Mouse (Mus musculus) natural killer cell, adult 2 months (primary cell): Measurements from ENCODE around the gene Sim2.

Experiments
- DNase-seq, 2 experiments: peaks; one replicate each; pipeline ENCODE4 v3.0.0; 2022; ENCODE audit warnings: low spot score in 2 of 2

Gene Sim2

DNA sequence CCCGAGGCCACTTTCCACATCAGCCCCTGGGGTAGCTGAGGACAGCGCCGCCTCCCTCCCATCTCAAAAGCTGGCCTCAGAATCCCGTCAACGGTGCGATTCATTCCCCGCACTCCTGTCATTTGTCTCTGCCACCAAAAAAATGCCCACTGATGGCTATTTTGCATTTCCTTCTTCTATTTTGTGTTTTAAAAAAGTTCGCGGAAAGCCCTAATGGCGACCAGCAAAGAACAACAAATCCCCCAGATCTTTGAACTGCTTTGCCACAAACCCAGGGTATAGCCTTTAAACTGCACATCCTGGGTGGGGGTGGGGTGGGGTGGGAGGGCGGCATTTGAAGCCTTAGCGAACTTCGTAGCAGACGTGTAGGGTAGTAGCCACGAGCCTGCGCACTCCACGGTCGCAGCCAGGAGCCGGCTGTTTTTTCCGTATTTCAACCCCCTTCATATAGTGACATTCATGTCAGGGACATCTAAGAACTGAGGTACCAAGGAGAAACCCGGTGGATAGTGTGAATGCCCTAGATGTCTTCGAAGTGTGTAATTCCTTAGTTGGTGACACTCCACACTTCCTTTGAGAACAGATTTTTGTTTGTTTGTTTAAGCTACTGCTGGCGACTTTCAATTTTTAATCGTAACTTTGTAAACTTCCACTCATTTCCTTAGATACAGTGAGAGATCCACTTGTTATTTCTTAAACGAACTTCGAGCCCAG lies 10.5 kb downstream of the Sim2 start:
- DNase-seq = peak in 1 of 2 experiments; percentile 31

DNA sequence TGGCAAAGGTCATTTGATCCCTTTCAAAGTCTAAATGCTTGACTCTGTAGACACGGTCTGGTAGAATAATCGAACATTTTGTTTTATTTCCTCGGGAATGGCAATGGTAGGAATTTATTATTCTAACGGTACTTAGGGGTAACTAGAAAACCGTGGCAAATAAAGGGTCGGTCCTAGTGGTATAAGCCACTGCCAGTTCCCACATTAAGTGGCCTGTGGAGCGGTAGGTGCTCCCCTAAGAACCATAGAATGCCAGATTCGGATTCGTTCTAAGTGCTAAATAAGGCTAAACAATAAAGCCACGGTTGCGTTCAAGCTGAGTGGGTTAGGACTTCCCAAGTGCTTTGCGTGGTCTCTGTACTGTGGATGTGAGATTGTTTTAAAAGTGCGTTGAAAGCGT lies 11.7 kb downstream of the Sim2 start:
- DNase-seq = no peak

DNA sequence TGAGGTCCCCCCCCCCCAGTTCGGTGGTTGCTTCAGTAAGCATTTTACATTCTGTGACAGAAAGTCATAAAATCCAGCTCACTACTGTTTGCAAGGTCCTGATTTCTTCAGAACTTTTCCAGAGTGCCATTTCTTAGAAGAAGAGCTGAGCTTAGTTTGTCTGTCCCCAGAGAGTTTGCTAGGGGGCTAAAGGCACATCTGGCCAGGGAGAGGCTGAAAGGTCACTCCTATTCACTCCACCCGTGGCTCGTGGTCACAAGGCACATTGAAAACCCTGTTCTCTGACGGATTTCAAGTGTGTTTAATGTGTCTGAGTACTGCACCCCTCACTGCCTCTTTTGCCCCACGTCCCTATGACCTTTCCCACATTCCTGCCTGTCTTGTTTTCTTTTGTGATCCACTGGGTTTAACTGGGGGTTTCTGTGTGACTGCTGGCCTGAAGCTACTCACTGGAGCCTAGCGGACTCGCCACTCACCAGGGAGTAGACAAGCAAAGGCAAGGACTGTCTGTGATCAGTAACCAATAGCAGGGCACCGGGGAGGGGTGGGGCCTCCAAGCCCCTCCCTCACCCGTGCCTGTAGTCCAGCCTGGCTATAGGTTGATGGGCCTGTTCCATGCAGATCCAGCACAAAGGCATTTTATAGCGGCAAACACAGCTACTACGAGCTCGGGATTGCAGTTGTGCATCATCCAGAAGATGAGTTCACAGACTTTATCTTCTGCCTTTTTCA lies 13.2 kb downstream of the Sim2 start:
- no peak for DNase-seq

DNA sequence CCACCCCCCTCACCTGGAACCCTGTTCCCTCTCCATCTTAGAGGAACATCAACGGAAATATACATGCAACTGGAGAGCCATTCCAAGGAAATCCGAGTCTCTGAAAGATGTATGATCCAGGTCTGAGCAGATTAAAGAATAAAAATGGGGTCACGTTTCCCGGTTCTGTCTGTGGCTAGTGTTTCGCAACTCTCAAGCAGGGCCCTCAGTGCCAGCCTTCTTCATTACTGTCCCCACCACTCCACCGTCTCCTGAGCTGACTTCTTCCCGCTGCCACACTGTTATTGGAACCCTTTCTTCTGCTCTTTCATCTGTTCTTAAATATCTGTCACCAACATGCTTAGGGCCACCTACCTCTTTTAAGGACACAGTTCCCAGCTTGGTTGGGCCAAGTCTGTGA lies 28.4 kb downstream of the Sim2 start:
- DNase-seq = no peak

DNA sequence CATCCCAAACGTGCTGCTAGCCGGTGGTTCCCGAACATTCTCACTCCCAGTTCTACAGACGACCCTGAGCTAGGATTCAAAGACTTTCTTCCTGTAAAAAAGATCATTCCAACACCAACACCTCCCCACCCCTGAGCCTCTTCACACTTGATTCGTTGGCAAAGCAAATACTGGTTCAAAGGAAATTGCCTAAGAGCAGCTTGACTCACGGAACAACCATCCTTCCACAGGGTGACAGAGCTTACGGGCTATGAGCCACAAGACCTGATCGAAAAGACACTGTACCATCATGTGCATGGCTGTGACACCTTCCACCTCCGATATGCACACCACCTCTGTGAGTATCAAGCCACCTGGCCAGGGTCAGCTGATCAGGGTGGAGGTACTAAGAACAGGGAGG lies 30.0 kb downstream of the Sim2 start:
- DNase-seq = no peak

DNA sequence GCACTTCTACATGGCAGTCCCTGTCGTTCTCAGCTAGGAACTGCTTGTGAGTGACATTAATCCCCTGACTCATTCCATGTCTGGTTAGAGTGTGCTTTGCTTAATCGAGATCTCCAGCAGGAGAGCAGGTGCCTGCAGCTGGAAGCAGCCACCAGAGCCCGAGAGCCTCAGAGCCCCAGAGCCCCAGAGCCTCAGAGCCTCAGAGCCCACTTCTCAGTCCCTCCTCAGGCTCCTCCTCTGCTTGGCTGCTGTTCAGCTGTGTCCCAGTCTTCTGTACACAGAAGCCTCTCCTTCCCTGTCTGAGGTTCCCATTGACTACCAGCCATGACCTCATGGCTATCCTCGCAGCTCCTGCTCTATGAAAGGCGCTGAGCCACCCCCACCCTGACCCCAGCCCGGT lies 32.6 kb downstream of the Sim2 start:
- no peak for DNase-seq

DNA sequence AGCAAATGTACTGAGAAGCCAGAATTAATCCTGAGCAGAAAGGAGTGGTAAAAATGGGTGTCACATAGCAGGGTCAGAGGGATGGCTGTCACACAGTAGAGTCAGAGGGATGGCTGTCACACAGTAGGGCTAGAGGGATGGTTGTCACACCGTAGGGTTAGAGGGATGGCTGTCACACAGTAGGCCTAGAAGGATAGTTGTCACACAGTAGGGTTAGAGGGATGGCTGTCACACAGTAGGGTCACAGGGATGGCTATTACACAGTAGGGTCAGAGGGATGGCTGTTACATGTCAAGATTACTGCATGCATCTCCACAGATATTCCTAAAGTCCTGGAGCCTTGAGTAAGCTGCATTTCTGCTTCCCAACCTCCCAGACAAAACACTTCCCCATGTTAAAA lies 33.7 kb downstream of the Sim2 start:
- DNase-seq = no peak

DNA sequence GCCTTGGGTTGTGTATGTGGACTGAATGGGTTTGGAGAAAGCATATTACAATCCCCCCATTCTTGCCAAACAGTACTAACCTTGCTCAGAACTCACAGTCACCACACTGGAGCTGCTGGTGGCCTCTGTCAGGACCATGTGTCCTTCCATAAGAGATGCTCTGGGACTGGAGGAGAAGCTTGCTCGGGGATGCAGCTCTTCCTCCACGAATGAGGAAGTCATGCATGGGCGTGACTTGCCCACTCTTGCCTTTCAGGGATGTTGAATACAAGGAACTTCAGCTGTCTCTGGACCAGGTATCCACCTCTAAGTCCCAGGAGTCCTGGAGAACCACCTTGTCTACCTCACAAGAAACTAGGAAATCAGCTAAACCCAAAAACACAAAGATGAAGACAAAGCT lies 37.6 kb downstream of the Sim2 start:
- DNase-seq = no peak

DNA sequence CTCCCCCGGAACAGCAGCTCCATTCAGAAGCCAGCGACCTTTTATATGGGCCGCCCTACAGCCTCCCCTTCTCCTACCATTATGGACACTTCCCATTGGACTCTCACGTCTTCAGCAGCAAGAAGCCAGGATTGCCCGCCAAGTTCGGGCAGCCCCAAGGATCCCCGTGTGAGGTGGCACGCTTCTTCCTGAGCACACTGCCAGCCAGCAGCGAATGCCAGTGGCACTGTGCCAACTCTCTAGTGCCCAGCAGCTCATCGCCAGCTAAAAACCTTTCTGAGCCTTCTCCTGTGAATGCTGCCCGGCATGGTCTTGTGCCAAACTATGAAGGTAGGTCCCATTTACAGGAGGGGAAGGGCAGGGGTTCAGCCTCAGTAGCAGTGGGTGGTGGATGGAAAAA lies 38.5 kb downstream of the Sim2 start:
- DNase-seq = no peak

DNA sequence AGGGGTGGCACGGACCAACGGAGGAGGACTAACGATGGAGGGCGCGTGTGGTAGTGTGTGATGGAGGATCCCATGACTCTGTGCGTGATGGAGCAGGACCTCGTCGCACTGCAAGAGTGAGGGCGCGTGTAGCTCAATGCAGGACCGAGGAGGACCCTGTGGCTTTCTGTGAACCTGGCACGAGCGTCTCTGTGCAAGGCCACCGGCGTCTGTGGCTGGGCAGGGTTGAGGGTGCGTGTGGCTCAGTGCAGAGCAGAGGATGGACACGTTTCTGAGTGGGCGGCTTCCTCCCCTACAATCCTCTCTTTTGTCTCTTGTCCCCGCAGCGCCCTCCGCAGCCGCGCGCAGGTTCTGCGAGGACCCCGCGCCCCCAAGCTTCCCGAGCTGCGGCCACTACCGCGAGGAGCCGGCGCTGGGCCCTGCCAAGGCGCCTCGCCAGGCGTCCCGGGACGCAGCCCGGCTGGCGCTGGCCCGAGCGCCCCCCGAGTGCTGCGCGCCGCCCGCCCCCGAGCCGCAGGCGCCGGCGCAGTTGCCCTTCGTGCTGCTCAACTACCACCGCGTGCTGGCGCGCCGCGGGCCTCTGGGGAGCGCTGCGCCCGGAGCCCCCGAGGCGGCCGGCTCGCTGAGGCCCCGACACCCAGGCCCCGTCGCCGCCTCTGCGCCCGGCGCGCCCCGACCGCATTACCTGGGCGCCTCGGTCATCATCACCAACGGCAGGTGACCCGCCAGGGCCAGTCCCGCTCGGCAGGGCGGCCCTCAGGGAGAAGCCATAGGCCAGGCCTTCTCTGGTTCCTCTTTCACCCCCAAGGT lies 40.6 kb downstream of the Sim2 start:
- DNase-seq = no peak

DNA sequence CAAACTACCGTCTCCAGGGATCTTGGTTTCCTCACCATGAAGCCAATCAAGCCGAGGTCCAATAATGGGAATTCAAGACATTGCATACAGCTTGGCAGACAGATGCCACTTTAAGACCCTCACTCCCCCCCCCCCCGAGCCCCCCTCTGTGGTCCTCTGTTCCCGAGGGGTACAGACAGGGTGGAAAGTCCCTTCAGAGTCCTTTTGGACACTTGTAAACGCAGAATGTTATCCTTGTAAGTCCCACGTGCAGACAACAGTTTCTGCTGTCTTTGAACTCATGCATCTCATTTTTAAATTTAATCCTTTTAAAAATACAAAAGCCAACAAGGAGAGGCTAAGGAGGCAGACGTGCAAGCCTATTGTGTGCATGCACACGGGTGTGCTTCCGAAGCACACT lies 41.5 kb downstream of the Sim2 start:
- DNase-seq = no peak

DNA sequence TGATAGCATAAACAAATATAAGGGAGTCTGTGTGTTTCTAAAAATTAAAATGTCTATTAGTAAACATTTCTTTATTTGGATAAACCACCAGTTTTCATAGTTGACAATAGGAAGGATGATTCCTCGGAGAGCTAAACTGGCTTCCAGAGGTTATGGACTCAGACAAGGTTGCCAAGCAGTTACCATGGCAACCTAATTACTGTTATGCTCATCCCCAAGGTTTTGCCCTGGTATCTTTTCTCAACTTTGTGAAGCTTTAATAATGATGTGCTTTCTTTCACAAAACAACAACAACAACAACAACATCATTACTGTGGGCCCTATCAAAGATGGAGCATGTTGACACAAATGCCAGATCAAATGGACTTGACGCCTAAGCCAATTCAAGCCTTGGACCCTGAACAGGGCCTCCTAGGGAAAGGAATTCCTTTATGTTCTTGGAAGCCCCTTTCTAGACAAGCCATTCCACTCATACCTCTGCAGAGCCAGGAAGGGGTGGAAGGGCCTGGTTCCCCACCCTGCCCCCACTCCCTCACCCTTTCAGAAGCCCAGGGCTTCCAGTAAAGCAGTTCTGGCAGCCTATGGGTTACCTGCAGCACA lies 43.6 kb downstream of the Sim2 start:
- no peak for DNase-seq

DNA sequence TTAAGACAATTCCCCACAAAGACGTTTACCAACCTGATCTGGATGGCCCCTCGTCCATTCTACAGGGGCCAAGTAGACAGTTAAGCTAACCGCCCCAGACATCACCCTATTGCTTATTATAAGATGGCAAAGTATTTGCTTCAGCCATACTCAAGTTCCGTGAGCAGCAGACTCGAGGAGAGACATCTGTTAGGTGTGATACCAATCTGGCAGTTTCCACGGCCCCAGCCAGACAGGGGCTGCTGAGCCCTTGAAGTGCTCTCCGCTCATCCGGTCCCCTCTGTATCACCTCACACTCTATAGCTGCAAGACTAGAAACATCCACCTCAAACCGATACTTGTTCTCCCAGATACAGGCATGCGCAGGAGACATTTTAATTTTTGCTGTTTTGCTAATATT lies 49.5 kb downstream of the Sim2 start:
- DNase-seq = no peak

DNA sequence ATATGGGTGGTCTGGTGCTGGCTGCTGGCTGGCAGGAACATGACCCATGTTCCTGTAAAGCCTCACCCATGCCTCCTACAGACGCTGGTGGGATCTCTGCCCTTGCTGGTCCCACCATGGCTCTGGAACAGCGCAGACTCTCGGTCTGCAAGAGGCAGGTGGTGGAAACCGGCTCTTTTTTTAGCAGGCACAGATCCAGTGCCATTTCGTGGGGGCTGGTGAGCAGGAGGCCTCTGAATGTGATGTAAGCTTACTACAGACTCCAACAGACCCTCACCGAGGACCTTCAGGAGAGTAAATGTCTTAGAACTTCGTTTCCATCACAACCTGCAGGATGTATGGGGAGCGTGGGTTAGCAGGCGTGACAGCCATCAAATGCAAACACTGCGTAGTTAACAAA lies 56.0 kb downstream of the Sim2 start:
- DNase-seq = no peak

DNA sequence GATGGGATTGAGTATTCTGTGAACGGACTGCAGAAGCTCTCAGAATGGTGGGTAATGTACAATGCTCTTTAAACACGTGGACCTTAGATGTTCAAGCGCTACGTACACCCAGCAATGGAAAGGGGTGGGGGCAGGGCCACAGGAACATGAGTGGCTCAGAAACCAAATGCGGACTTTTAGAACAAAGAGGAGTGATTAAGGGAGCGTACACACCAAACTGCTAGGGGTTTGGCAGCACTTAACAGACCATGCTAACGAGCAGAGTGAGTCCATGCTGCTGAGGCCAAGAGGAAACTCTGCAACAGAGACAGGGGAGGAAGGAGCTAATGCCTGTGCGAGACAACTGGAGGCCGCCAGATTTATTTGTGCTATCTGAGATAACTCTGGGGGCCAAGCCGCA lies 58.6 kb downstream of the Sim2 start:
- DNase-seq = no peak

DNA sequence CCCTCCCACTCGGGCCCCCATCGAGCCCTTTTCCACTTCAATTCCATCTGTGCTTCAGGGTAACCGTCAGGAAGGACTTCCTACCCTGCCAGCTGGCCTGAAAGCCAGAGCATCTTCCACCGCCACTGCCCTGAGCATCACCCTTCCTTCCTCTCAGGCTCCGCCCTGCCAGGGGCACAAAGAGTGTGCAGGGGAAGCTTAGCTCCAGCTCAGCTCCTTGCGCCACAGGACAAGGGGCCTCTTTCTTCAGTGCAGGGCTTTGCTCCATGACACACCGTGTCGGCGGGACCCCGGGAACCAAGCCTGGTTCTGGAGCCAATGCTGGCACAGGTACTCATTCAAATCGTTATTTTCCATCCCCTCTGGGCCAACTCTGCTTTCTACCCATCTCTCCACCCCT lies 63.4 kb downstream of the Sim2 start:
- DNase-seq = no peak

DNA sequence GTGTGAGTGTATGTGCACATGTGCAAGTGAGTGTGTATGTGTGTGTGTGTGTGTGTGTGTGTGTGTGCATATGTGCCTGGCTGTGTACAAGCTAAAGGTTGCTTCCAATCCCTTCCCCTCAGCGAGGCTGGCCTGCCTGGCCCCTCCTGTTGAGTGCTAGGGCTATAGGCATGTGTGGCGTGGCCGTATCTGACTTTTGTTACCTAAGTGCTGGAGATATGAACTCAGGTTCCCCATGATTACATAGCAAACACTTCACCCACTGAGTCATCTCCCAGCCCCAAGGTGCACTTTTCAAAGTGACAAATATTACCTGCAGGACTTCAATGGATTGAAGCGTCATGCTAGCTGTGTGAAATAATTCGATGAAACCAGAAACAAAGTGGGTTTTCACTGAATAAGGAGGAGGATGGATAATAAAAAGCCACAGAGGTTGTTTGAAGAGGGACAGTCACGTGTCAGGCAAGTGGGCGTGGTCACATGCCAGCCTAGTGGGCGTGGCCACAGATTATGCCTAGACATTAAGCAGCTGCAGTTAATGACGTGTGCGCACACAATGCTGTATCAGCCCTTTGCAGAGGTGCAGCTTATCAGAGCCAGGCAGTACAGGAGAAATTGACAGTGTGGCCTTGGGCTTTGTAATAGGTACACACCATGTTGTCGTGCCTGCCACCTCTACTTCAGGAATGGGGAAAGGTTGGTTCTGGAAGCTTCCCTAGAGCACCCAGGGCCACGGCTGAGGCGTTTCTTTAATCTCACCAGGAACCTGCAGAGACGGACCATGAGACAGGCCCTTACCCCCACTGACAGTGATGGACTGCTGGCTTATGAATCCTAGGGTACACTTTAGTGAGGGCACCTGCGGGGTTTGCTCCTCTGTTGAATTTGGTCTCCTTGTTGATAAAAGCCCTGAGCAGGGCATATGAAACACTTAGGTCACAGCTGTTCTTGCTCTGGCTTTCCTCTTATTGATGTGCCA lies 65.7 kb downstream of the Sim2 start:
- DNase-seq = no peak

DNA sequence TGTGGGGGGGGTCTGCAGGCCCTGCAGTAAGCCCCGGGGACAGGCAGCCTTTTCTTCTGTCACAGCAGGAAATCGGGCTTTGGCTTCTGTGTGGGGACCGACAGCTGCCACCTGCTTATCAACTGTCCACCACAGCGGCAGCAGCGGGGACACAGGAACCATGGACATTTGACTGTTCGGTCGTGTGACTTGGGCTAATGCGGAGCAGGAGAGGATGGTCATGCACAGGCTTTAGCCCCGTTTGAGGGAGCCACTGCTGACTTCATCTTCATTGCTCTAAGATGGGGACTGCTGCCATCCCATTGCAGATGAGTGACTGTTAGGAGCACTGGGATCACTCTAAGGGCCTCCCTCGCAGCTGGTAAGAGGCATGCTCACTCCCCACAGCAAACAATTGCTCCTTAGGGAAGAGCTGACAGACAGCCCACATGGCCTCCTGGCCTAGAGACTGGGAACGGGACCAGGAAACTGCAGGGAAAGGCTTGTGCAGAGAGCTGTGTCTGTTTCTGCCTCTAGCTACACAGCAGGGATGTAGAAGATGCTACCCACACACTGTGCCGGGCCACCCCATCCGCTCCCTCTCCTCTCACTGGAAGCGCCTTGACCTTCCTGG lies 70.4 kb downstream of the Sim2 start:
- no peak for DNase-seq

DNA sequence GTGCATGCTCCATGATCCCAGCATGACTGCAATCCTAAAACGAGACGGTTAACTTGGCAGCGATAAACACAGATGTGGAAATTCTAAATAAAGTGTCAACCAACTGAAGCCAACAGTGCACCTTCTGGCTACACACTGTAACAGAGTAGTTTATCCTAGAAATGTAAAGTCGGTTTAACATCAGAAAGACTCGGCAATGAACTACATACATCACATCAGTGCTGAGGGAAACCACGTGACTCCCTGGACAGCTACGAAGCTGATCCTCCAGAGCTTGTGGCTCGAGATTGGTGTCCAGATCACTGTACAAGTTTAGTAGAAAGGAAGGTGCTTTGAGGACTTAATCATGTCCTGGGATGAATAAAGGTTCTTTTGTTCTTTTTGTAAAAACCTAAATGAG lies 73.1 kb downstream of the Sim2 start:
- DNase-seq = no peak

DNA sequence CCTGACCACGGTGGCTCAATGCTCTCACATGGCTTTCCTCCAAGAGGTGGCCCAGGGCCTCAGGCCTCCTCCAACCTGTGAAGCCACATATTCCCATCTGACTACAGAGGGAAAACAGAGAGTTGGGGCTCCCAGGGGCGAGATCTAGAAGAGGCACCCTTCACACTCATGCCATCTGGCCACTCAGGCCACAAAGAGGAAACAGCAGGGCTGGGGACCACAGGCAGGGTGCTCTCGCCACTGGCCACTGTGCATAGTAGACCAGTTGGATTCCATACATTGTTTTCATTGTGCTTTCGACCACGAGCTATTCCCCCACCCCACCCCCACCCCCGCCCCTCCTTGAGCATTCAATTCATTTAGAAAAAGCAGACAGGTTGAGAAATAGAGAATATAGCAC lies 77.3 kb downstream of the Sim2 start:
- DNase-seq = no peak

DNA sequence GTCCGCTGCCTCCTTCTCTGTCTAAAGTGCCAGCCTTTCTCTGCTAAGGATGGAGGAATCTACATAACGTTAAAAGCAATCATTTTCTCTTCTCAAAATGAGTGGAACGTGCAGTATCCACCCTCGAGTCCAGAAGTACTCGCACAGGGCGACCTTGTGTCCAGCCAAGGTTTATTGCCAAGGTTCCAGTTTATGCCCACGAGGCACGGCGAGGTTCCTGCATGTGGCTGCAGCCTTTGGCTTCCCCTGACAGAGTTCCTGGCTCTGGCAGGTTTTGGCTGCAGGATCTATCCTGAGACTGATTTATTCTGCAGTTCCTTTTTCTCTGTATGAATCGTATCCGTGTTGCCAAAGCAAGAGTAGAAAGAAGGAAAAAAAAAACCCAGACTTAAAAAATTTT lies 78.3 kb downstream of the Sim2 start:
- DNase-seq = no peak
